Mouse (Mus musculus): ENCODE measurements around the gene Krtap3-1.
"Not testable (repeated sequence)": the region's sequence is repeated elsewhere in the genome, so short reads cannot be mapped to it uniquely, and the experiment has no call there.

Krtap3-1 gene

GRCm38 (mm10) chr11:99566530-99566929 is at the start of gene Krtap3-1:
Krtap3-1 (minus strand) TSS chr11:99566630.
- DNase-seq (ENCODE audit: low read depth, low spot score): no peak

- no peak for DNase-seq (ENCODE audit: low read depth, low spot score)
Measured at GRCm38 (mm10) chr11:99614796-99615363, 48.5 kb upstream of the Krtap3-1 start, which contains the start of gene Krtap2-4. Krtap2-4 (minus strand) TSS chr11:99614846.

- DNase-seq (ENCODE audit: low read depth, low spot score): not testable (repeated sequence)
Measured at GRCm38 (mm10) chr11:99610089-99610488, 43.7 kb upstream of the Krtap3-1 start, which contains the start of gene Gm11937. Gm11937 (minus strand) TSS chr11:99610189.

GRCm38 (mm10) chr11:99609126-99609525 is 42.7 kb upstream of the Krtap3-1 start:
- DNase-seq (ENCODE audit: low read depth, low spot score): no peak

- DNase-seq (ENCODE audit: low read depth, low spot score): not testable (repeated sequence)
Measured at GRCm38 (mm10) chr11:99603208-99603607, 36.8 kb upstream of the Krtap3-1 start, which contains the start of gene Gm11938. Gm11938 (minus strand) TSS chr11:99603308.

GRCm38 (mm10) chr11:99597742-99598141 is 31.3 kb upstream of the Krtap3-1 start, which contains the start of gene Krtap9-3:
Krtap9-3 (minus strand) TSS chr11:99598105.
- not testable (repeated sequence) for DNase-seq (ENCODE audit: low read depth, low spot score)

GRCm38 (mm10) chr11:99590981-99591380 is 24.6 kb upstream of the Krtap3-1 start, which contains the start of gene Krtap1-3:
Krtap1-3 (minus strand) TSS chr11:99591339.
- DNase-seq (ENCODE audit: low read depth, low spot score): no peak

- DNase-seq (ENCODE audit: low read depth, low spot score): no peak
Measured at GRCm38 (mm10) chr11:99585096-99585495, 18.7 kb upstream of the Krtap3-1 start.

GRCm38 (mm10) chr11:99583245-99583704 is 16.8 kb upstream of the Krtap3-1 start, which contains the start of gene Krtap1-4:
Krtap1-4 (minus strand) TSS chr11:99583654.
- no peak for DNase-seq (ENCODE audit: low read depth, low spot score)

- DNase-seq (ENCODE audit: low read depth, low spot score): no peak
Measured at GRCm38 (mm10) chr11:99581564-99581963, 15.1 kb upstream of the Krtap3-1 start.

- no peak for DNase-seq (ENCODE audit: low read depth, low spot score)
Measured at GRCm38 (mm10) chr11:99581051-99581450, 14.6 kb upstream of the Krtap3-1 start.

- no peak for DNase-seq (ENCODE audit: low read depth, low spot score)
Measured at GRCm38 (mm10) chr11:99580636-99581035, 14.2 kb upstream of the Krtap3-1 start, which contains the start of gene Krtap1-5. Krtap1-5 (minus strand) TSS chr11:99581016.

- no peak for DNase-seq (ENCODE audit: low read depth, low spot score)
Measured at GRCm38 (mm10) chr11:99574106-99574505, 7.7 kb upstream of the Krtap3-1 start.

GRCm38 (mm10) chr11:99573164-99573563 is 6.7 kb upstream of the Krtap3-1 start:
- DNase-seq (ENCODE audit: low read depth, low spot score): no peak

GRCm38 (mm10) chr11:99562580-99562979 is 3.9 kb downstream of the Krtap3-1 start:
- no peak for DNase-seq (ENCODE audit: low read depth, low spot score)

- DNase-seq (ENCODE audit: low read depth, low spot score): no peak
Measured at GRCm38 (mm10) chr11:99559366-99559765, 7.1 kb downstream of the Krtap3-1 start, which contains the start of gene Gm11939. Gm11939 (minus strand) TSS chr11:99559466.

GRCm38 (mm10) chr11:99557976-99558745 is 8.3 kb downstream of the Krtap3-1 start:
- no peak for DNase-seq (ENCODE audit: low read depth, low spot score)

GRCm38 (mm10) chr11:99556753-99557152 is 9.7 kb downstream of the Krtap3-1 start, which contains the start of gene Krtap3-2:
Krtap3-2 (minus strand) TSS chr11:99556853.
- DNase-seq (ENCODE audit: low read depth, low spot score): no peak

GRCm38 (mm10) chr11:99556195-99556594 is 10.2 kb downstream of the Krtap3-1 start:
- DNase-seq (ENCODE audit: low read depth, low spot score): no peak

- DNase-seq (ENCODE audit: low read depth, low spot score): no peak
Measured at GRCm38 (mm10) chr11:99550765-99551164, 15.7 kb downstream of the Krtap3-1 start, which contains the start of gene Krtap3-3. Krtap3-3 (minus strand) TSS chr11:99550865.

- DNase-seq (ENCODE audit: low read depth, low spot score): no peak
Measured at GRCm38 (mm10) chr11:99547892-99548291, 18.5 kb downstream of the Krtap3-1 start.

- no peak for DNase-seq (ENCODE audit: low read depth, low spot score)
Measured at GRCm38 (mm10) chr11:99539721-99540120, 26.7 kb downstream of the Krtap3-1 start.
